Mouse (Mus musculus): ENCODE data around the gene Mpped2. TPM values are rescaled to one million over a fixed set of nuclear protein-coding genes. Genes with fewer than 3 reads are reported as not detected.
A peak's percentile ranks its signal among the peaks of the same experiment; 100 is the strongest.

The Mpped2 gene
- total and polyA plus RNA-seq, 2 experiments from 2014 or later = 42.6 to 79.4 TPM

- WGBS = 55% methylated on average over 5 of the region's 5 CpGs
- Histone ChIP-seq H3K4me2 (ENCODE audit: low read depth, low read length, poor library complexity, severe bottlenecking) (no peak overlapping the region), H3K27me3 (ENCODE audit: insufficient read depth, low read length) (no peaks in the 10 kb centered on the region), H3K9ac (replicated peaks; ENCODE audit: low read length, poor library complexity, severe bottlenecking) (no peak overlapping the region), H3K4me3 (ENCODE audit: low read depth, low read length) (no peak overlapping the region), H3K4me1 (ENCODE audit: insufficient read depth, low read length) (no peaks in the 10 kb centered on the region; the same call in 1 of the 2 replicates), H3K9me3 (ENCODE audit: low read length) (no peaks in the 10 kb centered on the region), H3K36me3 (ENCODE audit: insufficient read depth, low read length) (no peaks in the 10 kb centered on the region; the same call in 1 of the 2 replicates), H3K27ac (ENCODE audit: low read depth, low read length) (no peak overlapping the region)
- DNase-seq (ENCODE audit: low spot score) (no peak), ATAC-seq (ENCODE audit: low FRiP score) (no peak)
- TF ChIP-seq CTCF (IDR thresholded peaks at IDR 0.05) = no peak
Measured at GRCm38 (mm10) chr2:106866303-106866702, 173.2 kb downstream of the Mpped2 start.

- ATAC-seq (ENCODE audit: low FRiP score) = no peak
Measured at GRCm38 (mm10) chr2:106870886-106871285, 177.8 kb downstream of the Mpped2 start.

DNA sequence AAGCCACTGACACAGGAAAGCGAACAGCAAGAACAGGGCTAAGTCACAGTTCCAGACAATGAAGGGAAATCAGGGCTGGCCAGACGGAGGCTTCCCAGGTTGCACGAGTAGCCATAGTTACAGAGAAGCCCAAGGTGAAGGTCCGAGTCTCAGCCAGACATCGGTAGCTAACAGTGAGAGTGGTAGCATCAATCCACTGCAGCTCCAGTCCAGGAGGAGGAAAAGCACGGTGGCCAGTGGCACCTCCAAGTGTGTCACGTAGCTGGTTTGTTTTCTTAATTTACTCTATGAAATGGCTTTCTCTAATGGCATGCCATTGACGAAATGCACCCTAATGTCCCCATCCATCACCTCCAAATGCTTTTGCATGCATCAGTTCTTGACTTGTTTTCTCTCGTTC is 180.1 kb downstream of the Mpped2 start:
- Histone ChIP-seq H3K4me3 (ENCODE audit: low read depth, low read length) (no peak overlapping the region), H3K4me2 (ENCODE audit: low read depth, low read length, poor library complexity, severe bottlenecking) (no peak overlapping the region), H3K27me3 (ENCODE audit: insufficient read depth, low read length) (no peaks in the 10 kb centered on the region), H3K9me3 (ENCODE audit: low read length) (no peaks in the 10 kb centered on the region), H3K27ac (ENCODE audit: low read depth, low read length) (no peak overlapping the region), H3K36me3 (ENCODE audit: insufficient read depth, low read length) (no peaks in the 10 kb centered on the region; the same call in 1 of the 2 replicates), H3K4me1 (ENCODE audit: insufficient read depth, low read length) (no peaks in the 10 kb centered on the region), H3K9ac (replicated peaks; ENCODE audit: low read length, poor library complexity, severe bottlenecking) (no peak overlapping the region)
- WGBS = 84% methylated on average over 9 of the region's 9 CpGs
- no peak for DNase-seq (ENCODE audit: low spot score)
- no peak for TF ChIP-seq CTCF (IDR thresholded peaks at IDR 0.05)
- ATAC-seq (ENCODE audit: low FRiP score) = no peak

More at GRCm38 (mm10) chr2:106870886-106871285, 177.8 kb downstream of the Mpped2 start:
- WGBS = 95% methylated on average over 2 of the region's 2 CpGs
- Histone ChIP-seq H3K36me3 (ENCODE audit: insufficient read depth, low read length) (no peaks in the 10 kb centered on the region; the same call in 1 of the 2 replicates), H3K4me1 (ENCODE audit: insufficient read depth, low read length) (no peaks in the 10 kb centered on the region), H3K27ac (ENCODE audit: low read depth, low read length) (no peak overlapping the region), H3K9ac (replicated peaks; ENCODE audit: low read length, poor library complexity, severe bottlenecking) (no peak overlapping the region), H3K4me2 (ENCODE audit: low read depth, low read length, poor library complexity, severe bottlenecking) (no peak overlapping the region), H3K9me3 (ENCODE audit: low read length) (no peaks in the 10 kb centered on the region), H3K27me3 (ENCODE audit: insufficient read depth, low read length) (no peaks in the 10 kb centered on the region), H3K4me3 (ENCODE audit: low read depth, low read length) (no peak overlapping the region)
- no peak for DNase-seq (ENCODE audit: low spot score)
- TF ChIP-seq CTCF (IDR thresholded peaks at IDR 0.05) = no peak

GRCm38 (mm10) chr2:106883390-106883789 is 190.3 kb downstream of the Mpped2 start:
- Histone ChIP-seq H3K27ac (ENCODE audit: low read depth, low read length) (no peak overlapping the region), H3K27me3 (ENCODE audit: insufficient read depth, low read length) (no peaks in the 10 kb centered on the region), H3K9me3 (ENCODE audit: low read length) (no peaks in the 10 kb centered on the region), H3K9ac (replicated peaks; ENCODE audit: low read length, poor library complexity, severe bottlenecking) (no peak overlapping the region), H3K4me2 (ENCODE audit: low read depth, low read length, poor library complexity, severe bottlenecking) (no peak overlapping the region), H3K4me3 (ENCODE audit: low read depth, low read length) (no peak overlapping the region), H3K4me1 (ENCODE audit: insufficient read depth, low read length) (no peaks in the 10 kb centered on the region), H3K36me3 (ENCODE audit: insufficient read depth, low read length) (no peaks in the 10 kb centered on the region)
- ATAC-seq (ENCODE audit: low FRiP score) = no peak
- no peak for TF ChIP-seq CTCF (IDR thresholded peaks at IDR 0.05)
- no peak for DNase-seq (ENCODE audit: low spot score)
- WGBS = 74% methylated on average over 8 of the region's 8 CpGs

DNA sequence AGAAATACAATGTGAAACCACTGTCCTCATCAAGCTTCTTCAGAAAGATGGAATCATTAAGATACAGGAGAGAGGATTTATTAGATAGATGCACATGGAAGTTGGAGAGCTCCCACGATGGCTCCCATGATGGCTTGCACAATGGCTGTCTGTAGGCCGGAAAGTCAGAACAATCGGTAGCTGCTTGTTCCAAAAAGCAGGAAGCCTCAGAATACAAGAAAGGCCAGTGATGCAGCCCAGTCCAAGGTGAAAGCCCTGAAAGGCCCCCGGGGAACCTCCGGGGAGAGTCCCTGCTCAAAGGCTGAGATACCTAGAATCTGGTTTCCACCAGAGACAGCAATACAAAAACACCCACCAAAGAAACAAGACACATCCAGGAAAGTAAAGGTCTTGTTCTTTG is 195.1 kb downstream of the Mpped2 start:
- ATAC-seq (ENCODE audit: low FRiP score) (no peak), DNase-seq (ENCODE audit: low spot score) (no peak)
- no peak overlapping the region for H3K4me3 ChIP-seq (ENCODE audit: low read depth, low read length)
- WGBS = 95% methylated on average over 5 of the region's 5 CpGs
- no peaks in the 10 kb centered on the region for H3K4me1 ChIP-seq (ENCODE audit: insufficient read depth, low read length)
- H3K36me3 ChIP-seq (ENCODE audit: insufficient read depth, low read length) = no peaks in the 10 kb centered on the region
- no peak for TF ChIP-seq CTCF (IDR thresholded peaks at IDR 0.05)
- H3K9ac ChIP-seq (replicated peaks; ENCODE audit: low read length, poor library complexity, severe bottlenecking) = no peak overlapping the region
- H3K4me2 ChIP-seq (ENCODE audit: low read depth, low read length, poor library complexity, severe bottlenecking) = no peak overlapping the region
- H3K27me3 ChIP-seq (ENCODE audit: insufficient read depth, low read length) = no peaks in the 10 kb centered on the region
- H3K27ac ChIP-seq (ENCODE audit: low read depth, low read length) = no peak overlapping the region
- H3K9me3 ChIP-seq (ENCODE audit: low read length) = no peaks in the 10 kb centered on the region

DNA sequence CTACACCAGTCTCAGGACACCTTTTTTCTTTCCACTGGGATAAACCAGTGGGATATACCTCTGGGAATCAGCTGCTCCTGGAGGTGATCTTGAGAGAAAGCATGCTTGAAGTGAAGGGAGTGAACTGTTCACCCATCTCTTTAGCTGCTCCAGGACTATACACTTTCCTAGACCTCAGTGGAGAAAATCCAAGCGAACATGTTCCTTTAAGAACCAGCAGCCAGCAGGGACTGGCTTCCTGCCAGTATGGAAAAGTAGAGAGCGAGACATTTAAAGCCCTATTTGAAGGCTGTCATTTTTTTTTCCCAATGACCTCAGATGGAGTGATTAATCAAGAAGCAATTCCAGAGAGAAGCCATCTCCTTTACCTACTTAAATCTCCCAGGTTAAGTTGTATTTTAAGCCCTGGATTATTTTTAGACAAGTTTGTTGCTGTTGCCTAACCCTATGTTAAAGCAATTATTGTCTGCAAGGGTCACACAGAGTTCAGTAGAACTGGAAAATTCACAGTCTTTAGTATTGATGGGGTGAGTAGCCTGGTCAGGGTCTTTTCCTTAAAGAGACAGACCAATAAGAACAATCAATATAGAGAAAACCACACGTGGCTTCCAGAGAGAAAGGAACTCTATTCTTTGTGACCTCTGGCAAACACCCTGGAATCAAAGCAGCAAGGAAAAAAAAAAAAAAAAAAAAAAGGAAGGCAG is 196.4 kb downstream of the Mpped2 start:
- Histone ChIP-seq H3K9ac (replicated peaks; ENCODE audit: low read length, poor library complexity, severe bottlenecking) (no peak overlapping the region), H3K36me3 (ENCODE audit: insufficient read depth, low read length) (no peaks in the 10 kb centered on the region), H3K9me3 (ENCODE audit: low read length) (no peaks in the 10 kb centered on the region), H3K4me1 (ENCODE audit: insufficient read depth, low read length) (no peaks in the 10 kb centered on the region), H3K4me2 (ENCODE audit: low read depth, low read length, poor library complexity, severe bottlenecking) (no peak overlapping the region), H3K27me3 (ENCODE audit: insufficient read depth, low read length) (no peaks in the 10 kb centered on the region), H3K4me3 (ENCODE audit: low read depth, low read length) (no peak overlapping the region), H3K27ac (ENCODE audit: low read depth, low read length) (no peak overlapping the region)
- ATAC-seq (ENCODE audit: low FRiP score) = no peak
- DNase-seq (ENCODE audit: low spot score) = peak; percentile 68
- TF ChIP-seq CTCF (IDR thresholded peaks at IDR 0.05) = no peak
- 25% methylated on average over 3 of the region's 3 CpGs for WGBS

All from midbrain, postnatal 0 days (tissue).